Mouse (Mus musculus): ENCODE results near the gene Rbm4b. TPM values are rescaled to one million over a fixed set of nuclear protein-coding genes. Genes with fewer than 3 reads are reported as not detected.

Rbm4b gene
- polyA plus RNA-seq (2015; fragmentation: Nextera tagmentation; extraction: Ambion mirVana), result 188 and 192 TPM in 2 replicates

DNA sequence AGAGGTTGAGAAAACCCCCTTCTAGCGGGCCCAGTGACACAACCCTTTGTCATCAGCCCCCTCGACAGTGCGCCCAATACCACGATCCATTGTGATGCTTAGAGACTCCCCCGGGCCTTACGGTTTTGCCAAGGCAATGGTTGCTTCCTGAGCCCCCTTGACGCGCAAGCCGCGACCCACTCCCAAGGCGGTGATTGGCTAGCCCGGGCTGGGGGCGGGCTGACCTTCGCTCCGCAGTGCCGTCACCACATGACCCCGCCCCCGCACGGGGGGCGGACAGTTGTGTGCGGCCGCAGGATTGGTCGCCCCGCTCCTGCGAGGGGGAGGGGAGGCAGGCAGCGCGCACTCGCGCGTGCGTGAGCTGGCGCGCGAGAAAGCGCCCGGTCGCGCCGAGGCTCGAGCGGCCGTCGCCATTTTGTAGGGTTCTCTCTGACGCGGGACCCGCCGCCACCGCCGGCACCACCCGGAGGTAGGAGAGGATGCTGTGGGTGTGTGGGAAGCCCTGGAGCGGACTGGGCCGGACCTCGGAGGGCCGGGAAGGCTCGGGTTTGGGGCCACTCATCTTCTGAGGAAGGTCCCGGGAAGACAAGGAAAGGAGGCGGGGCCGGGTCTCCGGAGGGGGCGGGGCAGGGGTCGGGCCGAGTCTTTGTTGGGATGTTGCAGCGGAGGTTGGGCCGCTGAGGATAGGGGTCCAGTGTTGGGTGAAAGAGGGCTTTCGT lies at the start of gene Rbm4b:
TSS of gene Rbm4b (plus strand) at position 305 of the 719 bp plus-strand sequence.
- peaks cover 43% of the 10 kb centered on the region for H3K36me3 ChIP-seq (ENCODE audit: poor library complexity, severe bottlenecking)
- H3K9me3 ChIP-seq (replicated peaks), result no peaks in the 10 kb centered on the region
- H3K4me3 ChIP-seq, result peak within 1 kb of the TSS; percentile 75
- H3K4me1 ChIP-seq, result peaks cover 37% of the 10 kb centered on the region
- peak within 1 kb of the TSS; percentile 74 for H3K4me2 ChIP-seq
- peak; percentile 94 for ATAC-seq
- H3K9ac ChIP-seq, result peak within 1 kb of the TSS; percentile 89
- H3K27ac ChIP-seq, result peak within 1 kb of the TSS; percentile 98
- under 1% methylated on average over 64 of the region's 65 CpGs for WGBS
- no peaks in the 10 kb centered on the region for H3K27me3 ChIP-seq

DNA sequence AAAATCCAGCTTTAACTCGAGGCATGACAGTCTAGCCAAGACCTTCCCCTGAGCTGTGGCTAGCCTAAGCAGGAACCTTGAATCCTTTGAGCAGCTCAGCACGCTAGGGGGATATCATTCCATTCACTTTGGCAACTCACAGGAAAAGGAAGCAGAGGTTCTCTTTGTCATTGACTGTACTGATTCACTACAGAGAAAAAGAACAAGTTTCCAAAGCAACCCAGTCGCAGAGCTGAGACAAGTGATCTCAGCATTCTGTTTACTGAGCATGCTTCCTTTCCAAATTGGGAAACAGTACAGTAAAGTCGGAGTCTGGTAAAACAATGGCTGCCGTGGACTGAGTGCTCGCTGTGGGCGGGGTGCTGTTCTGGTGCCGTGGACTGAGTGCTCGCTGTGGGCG lies 47.5 kb upstream of the Rbm4b start:
- 84% methylated on average over 10 of the region's 10 CpGs for WGBS
- Histone ChIP-seq H3K4me3 (no peak overlapping the region), H3K9ac (no peak overlapping the region), H3K27ac (no peak overlapping the region), H3K4me2 (no peak overlapping the region), H3K9me3 (replicated peaks) (no peaks in the 10 kb centered on the region), H3K36me3 (ENCODE audit: poor library complexity, severe bottlenecking) (no peaks in the 10 kb centered on the region), H3K4me1 (peaks cover 21% of the 10 kb centered on the region), H3K27me3 (no peaks in the 10 kb centered on the region)
- no peak for ATAC-seq

DNA sequence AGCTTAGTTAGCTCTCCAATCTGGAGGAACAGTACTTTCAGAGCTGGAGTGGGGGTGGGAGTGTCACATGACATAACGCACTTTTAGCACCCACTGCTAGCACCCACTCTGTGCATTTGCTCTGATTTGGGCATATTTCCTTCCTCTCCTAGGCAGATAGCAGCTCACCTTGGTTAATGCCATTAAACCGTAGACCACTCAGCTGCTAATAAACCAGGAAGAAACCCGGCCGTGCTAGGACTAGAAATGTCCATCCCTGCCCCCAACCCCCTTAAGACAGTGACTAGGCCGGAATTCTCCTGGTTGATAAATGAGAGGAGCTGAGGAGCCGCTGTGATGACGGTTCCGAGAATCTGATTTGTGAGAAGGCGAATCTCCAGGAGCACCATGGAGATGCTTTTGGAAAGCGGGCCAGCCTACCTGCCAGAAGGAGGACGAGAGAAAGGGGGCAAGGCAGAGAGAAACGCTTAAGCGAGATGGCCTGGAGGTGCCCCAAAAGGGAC lies 45.1 kb upstream of the Rbm4b start, which contains the start of gene Sptbn2:
TSS of gene Sptbn2 (plus strand) at position 70 of the 503 bp plus-strand sequence.
- WGBS, result 9% methylated on average over 13 of the region's 13 CpGs
- H3K36me3 ChIP-seq (ENCODE audit: poor library complexity, severe bottlenecking), result no peaks in the 10 kb centered on the region

DNA sequence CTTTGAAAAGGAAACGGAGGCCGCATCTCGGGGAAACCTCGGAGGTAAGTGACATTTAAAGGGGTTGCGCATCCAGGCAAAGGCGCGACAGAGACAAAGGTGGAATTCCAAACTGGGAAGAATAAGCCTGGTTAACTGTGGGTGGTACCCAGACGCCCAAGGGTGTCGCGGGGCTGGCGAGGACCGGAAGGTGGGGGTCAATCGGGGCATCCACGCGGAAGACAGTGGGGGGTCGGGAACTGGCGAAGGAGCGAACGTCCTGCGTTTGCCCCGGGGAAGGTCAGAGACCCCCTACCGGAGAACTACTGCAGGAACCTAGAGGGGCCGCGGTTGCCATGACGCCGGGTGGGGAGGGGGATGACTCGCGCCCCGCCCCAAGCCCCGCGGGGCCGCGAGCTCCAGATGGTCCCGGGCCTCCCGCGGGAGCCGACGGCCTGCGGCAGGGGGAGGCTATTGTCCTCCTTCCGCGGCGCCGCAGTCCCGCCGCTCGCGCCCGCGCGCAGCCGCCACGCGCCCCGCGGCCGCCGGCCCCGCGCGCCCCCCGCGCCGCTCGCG lies 44.6 kb upstream of the Rbm4b start:
- Histone ChIP-seq H3K4me1 (peaks cover 27% of the 10 kb centered on the region), H3K36me3 (ENCODE audit: poor library complexity, severe bottlenecking) (no peaks in the 10 kb centered on the region), H3K4me3 (peak overlapping the region; percentile 84), H3K27ac (peak overlapping the region; percentile 90), H3K9ac (peak overlapping the region; percentile 95), H3K4me2 (peak overlapping the region; percentile 80), H3K27me3 (no peaks in the 10 kb centered on the region), H3K9me3 (replicated peaks) (no peaks in the 10 kb centered on the region)
- WGBS, result under 1% methylated on average over 22 of the region's 65 CpGs
- peak; percentile 76 for ATAC-seq

More for the DNA sequence above, 45.1 kb upstream of the Rbm4b start, which contains the start of gene Sptbn2:
- peak within 1 kb of the TSS; percentile 80 for H3K4me2 ChIP-seq
- no peaks in the 10 kb centered on the region for H3K9me3 ChIP-seq (replicated peaks)
- H3K4me1 ChIP-seq, result peaks cover 27% of the 10 kb centered on the region
- peak within 1 kb of the TSS; percentile 84 for H3K4me3 ChIP-seq
- H3K27me3 ChIP-seq, result no peaks in the 10 kb centered on the region
- H3K9ac ChIP-seq, result peak within 1 kb of the TSS; percentile 95
- ATAC-seq, result peak; percentile 39; the same call in 1 of the 2 replicates
- peak within 1 kb of the TSS; percentile 90 for H3K27ac ChIP-seq

DNA sequence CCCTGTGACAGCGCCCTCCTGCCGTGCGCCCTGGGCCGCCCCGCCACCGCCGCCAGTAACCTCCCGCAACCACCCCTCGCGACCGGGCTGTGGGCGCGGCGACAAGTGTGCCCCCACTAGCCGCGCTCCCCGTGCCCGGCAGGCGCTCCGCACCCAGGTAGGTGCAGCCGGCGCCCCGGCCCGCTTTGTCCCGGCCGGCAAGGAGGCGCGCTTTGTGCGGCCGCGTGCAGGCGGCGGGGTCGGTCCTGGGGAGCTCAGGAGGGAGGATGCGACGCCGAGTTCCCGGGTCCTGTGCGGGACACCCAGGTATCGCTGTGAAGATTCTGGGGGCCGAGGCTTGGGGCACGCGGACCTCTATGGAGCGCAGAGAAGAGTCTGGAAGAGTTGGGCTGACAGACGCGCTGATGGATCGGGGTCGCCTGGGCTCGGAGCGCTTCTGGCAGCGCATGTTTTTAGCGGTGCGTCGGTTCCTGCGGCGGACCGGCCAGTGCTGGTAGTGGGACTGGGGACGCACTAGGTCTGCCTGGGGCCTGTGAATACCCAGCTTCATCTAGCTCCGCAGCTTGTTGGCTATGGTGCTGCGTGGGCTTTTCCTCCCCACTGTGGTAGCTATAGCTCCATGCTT lies 44.0 kb upstream of the Rbm4b start:
- Histone ChIP-seq H3K4me3 (peak overlapping the region; percentile 84), H3K9me3 (replicated peaks) (no peaks in the 10 kb centered on the region), H3K9ac (peak overlapping the region; percentile 95), H3K4me1 (peaks cover 27% of the 10 kb centered on the region), H3K36me3 (ENCODE audit: poor library complexity, severe bottlenecking) (no peaks in the 10 kb centered on the region), H3K27me3 (no peaks in the 10 kb centered on the region), H3K4me2 (peak overlapping the region; percentile 80), H3K27ac (peak overlapping the region; percentile 90)
- peak; percentile 65 for ATAC-seq
- WGBS, result under 1% methylated on average over 40 of the region's 60 CpGs

DNA sequence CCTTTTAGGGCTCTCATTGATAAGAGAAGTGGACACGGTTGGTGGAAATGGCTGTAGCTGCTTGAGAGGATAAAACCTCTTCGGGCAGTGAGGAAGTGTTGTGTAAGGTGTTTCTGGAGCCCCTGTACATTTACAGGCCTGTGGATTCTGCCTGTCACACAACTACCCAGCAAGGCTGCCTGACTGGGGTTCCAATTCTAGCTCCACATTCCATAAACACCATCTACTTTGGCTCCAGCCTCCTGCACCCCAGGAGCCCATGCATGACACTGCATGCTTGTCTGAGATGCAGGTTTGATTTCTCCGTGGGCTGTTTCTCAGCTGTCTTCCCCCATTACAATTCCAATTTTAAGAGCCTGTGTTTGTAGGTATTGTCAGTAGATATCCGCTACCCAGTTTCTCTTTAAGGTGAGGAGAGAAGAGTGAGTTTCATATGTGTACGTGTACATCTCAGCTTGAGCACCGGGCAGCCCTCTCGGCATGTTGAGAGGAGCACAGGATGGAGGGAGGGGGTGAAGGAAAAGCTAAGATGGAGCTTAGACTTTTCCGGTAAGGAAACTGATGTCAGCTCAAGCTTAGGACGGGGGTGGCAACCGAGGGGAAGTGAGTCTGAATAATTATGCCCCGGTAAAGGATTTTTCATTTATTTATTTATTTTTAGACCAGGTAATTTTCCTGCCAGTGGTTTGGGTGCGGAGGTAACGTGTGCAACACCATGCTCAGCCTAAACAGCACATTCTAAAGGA lies 43.3 kb upstream of the Rbm4b start:
- Histone ChIP-seq H3K27ac (peak overlapping the region; percentile 90), H3K4me3 (peak overlapping the region; percentile 84), H3K4me1 (peaks cover 27% of the 10 kb centered on the region), H3K4me2 (peak overlapping the region; percentile 80), H3K9me3 (replicated peaks) (no peaks in the 10 kb centered on the region), H3K27me3 (no peaks in the 10 kb centered on the region), H3K9ac (peak overlapping the region; percentile 95), H3K36me3 (ENCODE audit: poor library complexity, severe bottlenecking) (no peaks in the 10 kb centered on the region)
- 37% methylated on average over 13 of the region's 13 CpGs for WGBS
- no peak for ATAC-seq

DNA sequence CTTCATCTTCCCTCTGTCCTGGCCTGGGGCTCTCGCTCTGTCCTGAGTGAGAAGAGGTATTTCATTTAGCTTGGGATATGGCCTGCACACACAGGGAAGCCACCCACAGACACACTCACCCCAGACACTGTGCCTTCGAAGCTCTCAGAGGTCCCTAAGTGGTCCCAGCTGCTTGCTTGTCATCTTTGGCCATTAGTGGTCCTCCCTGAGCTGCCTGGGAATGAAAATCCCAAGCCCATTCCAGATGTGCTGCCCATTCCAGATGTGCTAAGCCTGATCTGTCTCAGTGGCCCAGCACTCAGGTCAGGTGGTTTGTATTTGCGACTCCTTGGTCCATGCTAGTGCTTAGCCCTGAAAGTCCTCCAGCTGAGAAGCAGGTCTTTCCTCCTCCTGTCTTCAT lies 42.4 kb upstream of the Rbm4b start:
- Histone ChIP-seq H3K4me2 (peak overlapping the region; percentile 80), H3K4me1 (peaks cover 29% of the 10 kb centered on the region), H3K27me3 (no peaks in the 10 kb centered on the region), H3K36me3 (ENCODE audit: poor library complexity, severe bottlenecking) (peaks cover 2% of the 10 kb centered on the region; the same call in 1 of the 2 replicates), H3K27ac (no peak overlapping the region), H3K9ac (peak overlapping the region; percentile 95), H3K4me3 (peak overlapping the region; percentile 84), H3K9me3 (replicated peaks) (no peaks in the 10 kb centered on the region)
- WGBS, result 72% methylated on average over 3 of the region's 3 CpGs
- ATAC-seq, result no peak

DNA sequence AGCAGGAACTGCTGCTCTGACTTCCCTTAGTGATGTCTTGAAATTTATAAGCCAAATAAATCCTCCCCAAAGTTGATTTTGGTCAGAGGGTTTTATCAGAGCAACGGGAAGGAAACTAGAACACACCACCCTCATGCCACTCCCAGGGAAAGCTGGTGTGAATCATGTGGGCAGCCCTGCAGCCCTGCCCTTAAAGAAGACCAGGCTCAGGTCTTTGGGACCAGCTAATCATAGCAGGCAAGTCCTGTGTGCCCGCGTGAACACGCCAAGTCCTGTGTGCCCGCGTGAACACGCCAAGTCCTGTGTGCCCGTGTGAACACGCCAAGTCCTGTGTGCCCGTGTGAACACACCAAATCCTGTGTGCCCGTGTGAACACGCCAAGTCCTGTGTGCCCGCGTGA lies 39.5 kb upstream of the Rbm4b start:
- no peak overlapping the region for H3K4me2 ChIP-seq
- H3K36me3 ChIP-seq (ENCODE audit: poor library complexity, severe bottlenecking), result peaks cover 29% of the 10 kb centered on the region
- H3K9me3 ChIP-seq (replicated peaks), result no peaks in the 10 kb centered on the region
- peaks cover 31% of the 10 kb centered on the region for H3K4me1 ChIP-seq
- no peaks in the 10 kb centered on the region for H3K27me3 ChIP-seq
- WGBS, result 94% methylated on average over 14 of the region's 14 CpGs
- ATAC-seq, result no peak
- H3K4me3 ChIP-seq, result no peak overlapping the region
- no peak overlapping the region for H3K27ac ChIP-seq
- no peak overlapping the region for H3K9ac ChIP-seq

DNA sequence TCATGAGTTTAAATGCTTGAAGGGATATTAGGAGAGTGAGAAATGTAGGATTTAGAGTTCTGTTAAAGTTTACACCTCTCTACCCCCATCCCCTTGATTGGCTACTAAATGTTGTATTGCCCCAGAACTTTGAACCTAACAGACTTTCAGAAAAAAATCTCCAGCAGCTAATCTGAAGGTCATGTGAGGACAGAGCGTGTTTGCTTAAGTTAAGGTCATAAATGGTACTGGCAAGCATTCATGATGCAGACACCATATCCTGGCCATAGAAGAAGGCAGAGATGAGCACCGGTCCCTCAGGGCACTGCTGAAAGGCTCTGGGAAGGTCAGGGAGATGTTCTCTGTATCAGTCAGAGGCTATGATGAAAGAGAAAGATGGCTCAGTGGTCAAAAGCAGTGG lies 39.0 kb upstream of the Rbm4b start:
- Histone ChIP-seq H3K4me3 (no peak overlapping the region), H3K4me1 (peaks cover 31% of the 10 kb centered on the region), H3K9me3 (replicated peaks) (no peaks in the 10 kb centered on the region), H3K4me2 (no peak overlapping the region), H3K36me3 (ENCODE audit: poor library complexity, severe bottlenecking) (peaks cover 33% of the 10 kb centered on the region), H3K27me3 (no peaks in the 10 kb centered on the region), H3K27ac (no peak overlapping the region), H3K9ac (no peak overlapping the region)
- no peak for ATAC-seq
- WGBS, result 92% methylated on average over 2 of the region's 2 CpGs

DNA sequence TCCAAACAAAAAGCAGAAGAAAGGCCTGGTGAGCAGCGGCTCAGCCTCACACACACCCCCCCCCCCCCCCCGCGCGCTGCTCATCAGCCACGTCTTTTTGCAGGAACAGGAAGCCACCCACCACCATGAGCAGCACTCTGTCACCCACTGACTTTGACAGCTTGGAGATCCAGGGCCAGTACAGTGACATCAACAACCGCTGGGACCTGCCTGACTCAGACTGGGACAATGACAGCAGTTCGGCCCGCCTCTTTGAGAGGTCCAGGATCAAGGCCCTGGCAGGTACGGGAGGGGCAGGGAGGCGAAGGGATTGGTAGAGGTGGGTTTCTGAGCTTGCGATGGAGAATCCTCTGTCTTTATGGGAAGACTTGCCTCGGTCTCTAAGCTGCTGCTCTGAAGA lies 37.6 kb upstream of the Rbm4b start:
- 26% methylated on average over 11 of the region's 12 CpGs for WGBS
- Histone ChIP-seq H3K9ac (no peak overlapping the region), H3K36me3 (ENCODE audit: poor library complexity, severe bottlenecking) (peaks cover 35% of the 10 kb centered on the region), H3K9me3 (replicated peaks) (no peaks in the 10 kb centered on the region), H3K4me1 (peaks cover 19% of the 10 kb centered on the region), H3K4me3 (no peak overlapping the region), H3K27me3 (no peaks in the 10 kb centered on the region), H3K27ac (no peak overlapping the region), H3K4me2 (no peak overlapping the region)
- ATAC-seq, result no peak

DNA sequence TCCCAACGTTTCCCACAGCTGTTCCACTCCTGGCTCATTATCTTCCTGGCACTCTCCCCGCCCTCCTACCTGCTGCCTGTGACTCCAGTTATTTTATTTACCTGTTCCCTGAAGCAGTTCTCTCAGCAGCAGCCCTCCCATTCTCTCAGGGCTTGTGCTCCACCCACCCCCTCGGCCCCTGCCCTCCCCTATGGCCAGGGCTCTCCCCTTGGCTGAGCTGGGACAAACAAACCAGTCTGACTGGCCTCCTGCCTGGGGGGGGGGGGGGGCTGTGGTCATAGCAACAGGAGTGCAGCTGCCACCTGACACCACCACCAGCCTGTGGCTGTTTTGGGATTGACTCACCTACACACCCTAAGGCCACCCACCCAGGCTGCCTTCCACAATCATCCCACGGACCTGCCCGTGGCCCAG lies 36.9 kb upstream of the Rbm4b start:
- Histone ChIP-seq H3K9me3 (replicated peaks) (no peaks in the 10 kb centered on the region), H3K4me3 (no peak overlapping the region), H3K27ac (no peak overlapping the region), H3K36me3 (ENCODE audit: poor library complexity, severe bottlenecking) (peaks cover 41% of the 10 kb centered on the region), H3K9ac (no peak overlapping the region), H3K4me1 (peaks cover 15% of the 10 kb centered on the region), H3K27me3 (no peaks in the 10 kb centered on the region), H3K4me2 (no peak overlapping the region)
- ATAC-seq, result no peak
- 19% methylated on average over 5 of the region's 5 CpGs for WGBS
